Mouse (Mus musculus): ENCODE results near the gene Hoxb9. TPM values are rescaled to one million over a fixed set of nuclear protein-coding genes. Genes with fewer than 3 reads are reported as not detected.

The Hoxb9 gene
- under 1 TPM in 1 of 2 experiments, not detected in 1; 0.15 TPM for polyA plus RNA-seq (2017; shearing (Covaris generic))

GRCm38 (mm10) chr11:96270996-96271540 is at the start of gene Hoxb9:
Gene Hoxb9, plus strand, starts transcription at chr11:96271457.
- peak; percentile 25 for ATAC-seq

- no peak for ATAC-seq
These were observed 47.4 kb upstream of the Hoxb9 start for GRCm38 (mm10) chr11:96223813-96224212.

- ATAC-seq: no peak
These were observed 43.6 kb upstream of the Hoxb9 start for GRCm38 (mm10) chr11:96227676-96228075.

GRCm38 (mm10) chr11:96234906-96235305 is 36.4 kb upstream of the Hoxb9 start:
- ATAC-seq: no peak

GRCm38 (mm10) chr11:96240211-96240610 is 31.0 kb upstream of the Hoxb9 start:
- ATAC-seq: no peak

GRCm38 (mm10) chr11:96250901-96251300 is 20.4 kb upstream of the Hoxb9 start:
- no peak for ATAC-seq

- no peak for ATAC-seq
These were observed 19.7 kb upstream of the Hoxb9 start for GRCm38 (mm10) chr11:96251480-96252031.

- ATAC-seq: no peak
These were observed 18.6 kb upstream of the Hoxb9 start for GRCm38 (mm10) chr11:96252541-96253120.

- ATAC-seq: no peak
These were observed 17.0 kb upstream of the Hoxb9 start for GRCm38 (mm10) chr11:96254221-96254620.

- no peak for ATAC-seq
These were observed 15.9 kb upstream of the Hoxb9 start for GRCm38 (mm10) chr11:96255111-96255995.

- ATAC-seq: no peak
These were observed 15.2 kb upstream of the Hoxb9 start for GRCm38 (mm10) chr11:96255996-96256445.

- no peak for ATAC-seq
These were observed 14.1 kb upstream of the Hoxb9 start for GRCm38 (mm10) chr11:96257141-96257540.

- ATAC-seq: no peak
These were observed 12.2 kb upstream of the Hoxb9 start for GRCm38 (mm10) chr11:96259038-96259437.

GRCm38 (mm10) chr11:96259511-96259910 is 11.7 kb upstream of the Hoxb9 start:
- no peak for ATAC-seq

- no peak for ATAC-seq
These were observed 10.8 kb upstream of the Hoxb9 start for GRCm38 (mm10) chr11:96260310-96260970.

GRCm38 (mm10) chr11:96261323-96261890 is 9.8 kb upstream of the Hoxb9 start:
- no peak for ATAC-seq

GRCm38 (mm10) chr11:96262262-96262830 is 8.9 kb upstream of the Hoxb9 start:
- ATAC-seq: no peak

GRCm38 (mm10) chr11:96263636-96264389 is 7.4 kb upstream of the Hoxb9 start:
- no peak for ATAC-seq

GRCm38 (mm10) chr11:96264390-96265020 is 6.8 kb upstream of the Hoxb9 start:
- no peak for ATAC-seq

GRCm38 (mm10) chr11:96265954-96266353 is 5.3 kb upstream of the Hoxb9 start:
- no peak for ATAC-seq
